Mouse (Mus musculus) T-helper 1 cell (primary cell): ENCODE data around the gene Tprgl.

Source experiments
- in situ Hi-C: fragments of 300-600 bp; cut with MboI, MseI; formaldehyde crosslinking; loops from one replicate; pipeline ENCODE4 v1.15.1; 2025; ENCODE audit warnings: high pct_unique_total_duplicates

The Tprgl gene

GRCm38 (mm10) chr4:154163296-154163695 lies 2.8 kb upstream of the Tprgl start:
- in situ Hi-C loops: no loop called here

- in situ Hi-C loops: loop anchor here (10.0 kb wide), 1 partner anchor 1445 kb away; the partner anchor contains the start of gene Slc35e2
These were observed 417 bp downstream of the Tprgl start for GRCm38 (mm10) chr4:154159961-154160537.

- in situ Hi-C loops: loop anchor here (10.0 kb wide), 1 partner anchor 1446 kb away; the partner anchor contains the start of gene Slc35e2
These were observed 1.5 kb downstream of the Tprgl start for GRCm38 (mm10) chr4:154159002-154159401.

GRCm38 (mm10) chr4:154157970-154158662 lies 2.4 kb downstream of the Tprgl start:
- in situ Hi-C loops: loop anchor here (10.0 kb wide), 1 partner anchor 1447 kb away; the partner anchor contains the start of gene Slc35e2

GRCm38 (mm10) chr4:154156050-154156449 lies 4.4 kb downstream of the Tprgl start:
- in situ Hi-C loops: loop anchor here (10.0 kb wide), 1 partner anchor 1449 kb away; the partner anchor contains the start of gene Slc35e2

GRCm38 (mm10) chr4:154154104-154154503 lies 6.4 kb downstream of the Tprgl start:
- in situ Hi-C loops: loop anchor here (10.0 kb wide), 1 partner anchor 1451 kb away; the partner anchor contains the start of gene Slc35e2

- in situ Hi-C loops: loop anchor here (10.0 kb wide), 1 partner anchor 1692 kb away; no protein-coding TSS in a partner anchor
These were observed 14.1 kb downstream of the Tprgl start for GRCm38 (mm10) chr4:154146342-154146741.

GRCm38 (mm10) chr4:154144712-154145111 lies 15.8 kb downstream of the Tprgl start:
- in situ Hi-C loops: loop anchor here (10.0 kb wide), 1 partner anchor 1690 kb away; no protein-coding TSS in a partner anchor

GRCm38 (mm10) chr4:154142211-154143040 lies 18.0 kb downstream of the Tprgl start, which contains the start of gene Wrap73:
Wrap73 (plus strand) TSS chr4:154142372.
- in situ Hi-C loops: loop anchor here (10.0 kb wide), 1 partner anchor 1688 kb away; no protein-coding TSS in a partner anchor

- in situ Hi-C loops: loop anchor here (10.0 kb wide), 1 partner anchor 1686 kb away; no protein-coding TSS in a partner anchor
These were observed 19.2 kb downstream of the Tprgl start for GRCm38 (mm10) chr4:154141009-154141867.

- in situ Hi-C loops: loop anchor here (10.0 kb wide), 1 partner anchor 1686 kb away; no protein-coding TSS in a partner anchor
These were observed 20.1 kb downstream of the Tprgl start for GRCm38 (mm10) chr4:154140213-154141008.

- in situ Hi-C loops: loop anchor here (10.0 kb wide), 1 partner anchor 1685 kb away; no protein-coding TSS in a partner anchor
These were observed 20.5 kb downstream of the Tprgl start, which contains the start of gene Trp73 for GRCm38 (mm10) chr4:154140182-154140212. Trp73 (minus strand) TSS chr4:154140208.

- in situ Hi-C loops: loop anchor here (10.0 kb wide), 1 partner anchor 1685 kb away; no protein-coding TSS in a partner anchor
These were observed 20.7 kb downstream of the Tprgl start for GRCm38 (mm10) chr4:154139671-154140181.

GRCm38 (mm10) chr4:154137139-154137538 lies 23.3 kb downstream of the Tprgl start:
- in situ Hi-C loops: no loop called here

- in situ Hi-C loops: no loop called here
These were observed 25.7 kb downstream of the Tprgl start for GRCm38 (mm10) chr4:154134803-154135202.

- in situ Hi-C loops: no loop called here
These were observed 28.6 kb downstream of the Tprgl start for GRCm38 (mm10) chr4:154131894-154132293.

GRCm38 (mm10) chr4:154129950-154130349 lies 30.5 kb downstream of the Tprgl start:
- in situ Hi-C loops: no loop called here

- in situ Hi-C loops: no loop called here
These were observed 33.2 kb downstream of the Tprgl start for GRCm38 (mm10) chr4:154127273-154127672.

GRCm38 (mm10) chr4:154125202-154125601 lies 35.3 kb downstream of the Tprgl start:
- in situ Hi-C loops: no loop called here

- in situ Hi-C loops: no loop called here
These were observed 36.9 kb downstream of the Tprgl start for GRCm38 (mm10) chr4:154123553-154123952.
